Mouse (Mus musculus) retina, embryonic 14.5 days (tissue): ENCODE measurements around the gene Dkkl1.
"Not testable (repeated sequence)": the region's sequence is repeated elsewhere in the genome, so short reads cannot be mapped to it uniquely, and the experiment has no call there.

ENCODE experiments used
- DNase-seq: peaks from one replicate; pipeline ENCODE4 v3.0.0-alpha.2; 2015; ENCODE audit warnings: low spot score

Gene Dkkl1

DNA sequence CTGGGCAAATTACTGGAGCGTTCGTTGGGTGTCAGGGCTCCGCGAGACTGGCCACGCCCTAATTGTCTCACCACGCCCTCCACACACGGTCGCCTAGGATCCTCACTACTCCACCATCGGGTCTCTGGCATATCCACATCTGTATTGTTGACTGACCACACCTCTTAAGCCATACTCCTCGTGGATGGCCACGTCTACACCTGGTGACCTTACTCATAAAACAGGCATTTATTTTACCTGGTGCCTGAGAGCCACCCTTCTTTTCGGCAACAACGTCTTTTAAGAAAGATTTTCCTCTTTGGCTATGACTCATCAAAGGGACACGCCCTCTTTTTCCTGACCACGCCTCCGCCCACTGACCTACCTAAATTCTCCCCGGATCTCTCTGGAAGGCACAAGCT lies at the start of gene Dkkl1:
Gene Dkkl1 (minus strand): TSS at position 297 of the 401 bp plus-strand sequence.
- peak; percentile 35 for DNase-seq

DNA sequence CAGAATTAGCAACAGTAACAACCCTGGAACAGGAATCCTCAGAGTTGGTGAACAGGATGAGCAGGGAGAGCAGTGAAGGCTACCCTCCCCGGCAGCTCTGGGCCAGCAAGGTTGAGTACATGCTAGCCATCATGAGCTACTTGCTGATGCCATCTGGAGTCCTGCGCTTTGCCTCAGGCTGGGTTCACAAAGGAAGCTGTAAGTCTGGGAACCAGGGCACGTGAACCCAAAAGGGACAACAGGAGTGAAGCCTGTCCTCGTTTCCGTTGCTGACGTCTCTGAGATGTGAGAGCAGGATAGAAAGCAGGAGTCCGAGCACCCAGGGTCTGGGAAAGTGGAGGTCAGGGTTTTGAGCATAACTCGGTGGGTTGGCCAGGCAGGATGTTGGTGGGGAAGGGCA lies 47.3 kb upstream of the Dkkl1 start:
- DNase-seq = no peak

DNA sequence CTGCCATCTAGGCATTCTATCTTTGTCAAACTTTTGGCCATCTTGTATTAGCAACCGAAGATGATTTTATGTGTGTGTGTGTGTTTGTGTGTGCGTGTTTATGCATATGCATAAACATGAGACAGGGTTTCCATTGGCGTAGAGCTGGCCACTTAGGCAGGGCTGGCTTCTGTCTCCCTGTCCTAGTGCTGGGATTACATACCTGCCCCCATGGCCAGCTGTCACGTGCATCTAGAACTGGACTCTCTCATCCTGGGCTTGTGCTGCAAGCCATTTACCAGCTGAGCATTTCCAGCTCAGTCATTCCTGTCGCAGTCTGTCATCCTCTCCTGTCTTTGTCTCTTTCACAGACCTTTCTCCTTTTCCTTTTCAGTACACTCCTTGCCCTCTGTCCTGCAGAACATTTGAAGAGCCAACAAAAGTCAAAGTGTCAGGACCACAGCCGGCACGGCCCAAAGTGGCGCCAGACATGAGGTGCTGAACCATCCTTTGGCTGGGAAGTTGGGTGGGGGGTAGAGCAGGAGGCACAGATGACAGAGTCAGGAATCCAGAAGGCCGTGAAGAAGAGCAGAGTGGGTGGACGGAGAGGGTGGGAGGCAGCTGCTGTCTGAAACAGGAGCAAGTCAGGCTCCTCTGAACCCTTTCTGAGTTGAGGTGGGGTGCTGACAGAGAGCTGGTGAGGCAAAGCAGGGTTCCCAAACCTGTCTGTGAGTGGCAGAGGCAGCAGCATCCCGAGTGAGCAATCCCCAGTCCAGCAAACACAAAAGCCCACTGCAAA lies 45.3 kb upstream of the Dkkl1 start:
- DNase-seq = no peak

DNA sequence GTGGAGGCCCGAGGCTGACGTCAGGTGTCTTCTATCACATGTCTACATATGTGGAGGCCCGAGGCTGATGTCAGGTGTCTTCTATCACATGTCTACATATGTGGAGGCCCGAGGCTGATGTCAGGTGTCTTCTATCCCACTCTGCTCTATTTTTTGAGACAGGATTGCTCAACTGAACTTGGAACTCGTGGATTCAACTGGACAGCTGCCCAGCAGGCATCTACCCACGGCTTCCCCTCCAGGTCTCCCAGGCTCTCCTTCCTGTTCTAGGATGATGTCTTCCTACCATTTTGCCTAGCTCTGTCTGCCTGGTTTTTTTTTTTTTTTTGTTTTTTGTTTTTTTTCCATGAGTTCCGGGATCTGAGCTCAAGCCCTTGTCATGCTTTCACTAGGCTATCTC lies 43.9 kb upstream of the Dkkl1 start:
- not testable (repeated sequence) for DNase-seq

DNA sequence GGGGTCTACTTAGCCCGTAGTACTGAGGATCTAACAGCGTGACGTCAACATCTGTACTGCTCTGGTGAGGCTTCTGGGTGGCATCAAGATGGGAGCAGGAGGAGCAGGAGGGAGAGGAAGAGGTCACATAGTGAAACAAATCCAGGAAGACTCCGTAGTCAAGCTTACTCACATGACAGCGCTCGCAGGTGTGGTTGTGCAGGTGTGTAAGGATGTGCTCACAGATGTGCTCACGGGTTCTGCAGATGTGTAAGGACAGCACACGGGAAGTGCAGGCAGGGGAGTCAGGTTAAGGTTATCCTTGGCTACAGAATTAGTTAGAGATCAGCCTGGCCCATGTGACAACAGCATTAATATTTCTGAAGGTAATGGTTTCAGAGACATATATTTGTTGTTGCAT lies 41.9 kb upstream of the Dkkl1 start:
- no peak for DNase-seq

DNA sequence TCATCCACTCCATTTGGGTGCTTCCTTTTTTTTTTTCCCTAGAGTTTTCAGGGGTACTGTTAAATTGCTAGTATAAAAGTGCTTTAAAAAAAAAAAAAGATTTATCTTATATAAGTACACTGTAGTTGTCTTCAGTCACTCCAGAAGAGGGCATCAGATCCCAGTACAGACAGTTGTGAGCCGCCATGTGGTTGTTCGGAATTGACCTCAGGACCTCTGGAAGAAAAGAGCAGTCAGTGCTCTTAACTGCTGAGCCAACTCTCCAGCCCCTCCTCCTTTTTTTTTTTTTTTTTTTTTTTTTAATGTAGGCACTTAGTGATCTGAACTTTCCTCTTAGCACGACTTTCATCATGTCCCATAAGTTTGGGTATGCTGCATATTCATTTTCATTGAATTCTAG lies 35.7 kb upstream of the Dkkl1 start:
- DNase-seq = no peak

DNA sequence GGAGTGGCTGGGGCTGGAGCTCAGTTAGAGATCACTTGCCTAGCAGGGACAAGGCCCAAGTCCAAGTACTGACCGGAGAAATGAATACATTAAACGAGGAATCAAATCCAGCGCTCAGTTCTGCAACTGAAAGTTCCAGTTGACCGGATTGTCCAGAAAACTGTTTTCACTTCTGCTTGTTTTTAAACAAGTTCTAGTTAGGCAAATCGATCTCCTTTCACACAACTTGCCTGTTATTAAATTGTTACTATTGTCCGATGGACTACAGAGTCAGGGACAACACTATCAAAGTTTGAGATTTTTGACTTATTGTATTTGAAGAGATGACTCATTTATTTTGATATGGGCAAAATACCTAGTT lies 29.4 kb upstream of the Dkkl1 start:
- no peak for DNase-seq

DNA sequence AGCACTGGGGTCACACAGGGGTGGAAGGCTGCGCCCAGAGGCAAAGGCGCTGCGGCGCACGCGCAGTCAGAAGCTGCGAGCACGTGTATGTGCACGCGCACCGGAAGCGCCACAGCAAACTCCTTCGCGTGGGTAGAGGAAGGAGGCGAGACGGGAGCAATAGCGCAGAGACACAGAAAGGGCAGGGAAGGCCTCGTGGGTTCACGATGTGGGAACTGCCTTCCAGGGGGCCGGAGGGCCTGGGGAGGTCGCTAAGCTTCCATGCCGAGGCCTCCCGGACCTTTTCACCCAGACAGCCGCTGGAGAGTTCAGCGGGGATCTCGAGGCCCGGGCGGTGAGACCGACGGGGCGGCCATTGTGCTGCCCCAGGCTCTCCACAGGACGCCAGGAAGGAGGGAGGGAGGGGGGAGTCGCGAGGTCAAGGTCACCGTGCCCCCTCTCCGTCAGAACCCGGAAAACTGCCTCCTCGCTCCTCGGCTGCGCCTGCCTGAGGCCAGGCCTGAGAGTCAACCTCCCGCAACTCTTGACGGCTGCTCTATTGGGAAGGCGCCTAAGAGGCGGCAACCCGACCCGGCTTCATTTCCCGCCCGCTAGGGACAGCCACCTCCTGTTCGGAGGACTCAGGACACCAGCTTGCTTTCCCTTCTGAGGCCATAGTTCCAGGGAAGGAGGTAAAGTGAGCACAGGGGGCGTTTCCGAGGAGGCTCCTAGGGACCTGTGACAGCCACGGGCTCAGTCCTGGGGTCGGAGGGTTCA lies 28.9 kb upstream of the Dkkl1 start, which contains the start of gene Slc6a16:
Gene Slc6a16 (plus strand): TSS at position 453 of the 756 bp plus-strand sequence.
- DNase-seq = peak; percentile 67

DNA sequence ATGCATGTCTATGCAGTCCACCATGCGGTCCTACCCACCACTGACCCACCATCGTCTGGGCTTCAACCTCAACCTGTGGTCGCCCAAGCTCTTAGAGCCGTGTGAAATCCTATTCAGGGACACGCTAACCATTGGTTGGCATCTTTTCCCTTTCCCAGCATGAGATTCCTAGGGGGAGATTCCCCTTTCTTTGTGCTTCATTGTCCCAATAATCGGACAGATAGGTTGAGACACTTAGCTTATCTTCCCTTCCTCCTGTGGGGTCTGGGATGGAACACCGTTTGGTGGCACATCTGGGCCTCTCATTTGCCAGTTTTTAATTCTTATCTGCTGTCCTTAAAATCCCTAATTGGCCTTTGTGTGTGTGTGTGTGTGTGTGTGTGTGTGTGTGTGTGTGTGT lies 28.2 kb upstream of the Dkkl1 start:
- no peak for DNase-seq

DNA sequence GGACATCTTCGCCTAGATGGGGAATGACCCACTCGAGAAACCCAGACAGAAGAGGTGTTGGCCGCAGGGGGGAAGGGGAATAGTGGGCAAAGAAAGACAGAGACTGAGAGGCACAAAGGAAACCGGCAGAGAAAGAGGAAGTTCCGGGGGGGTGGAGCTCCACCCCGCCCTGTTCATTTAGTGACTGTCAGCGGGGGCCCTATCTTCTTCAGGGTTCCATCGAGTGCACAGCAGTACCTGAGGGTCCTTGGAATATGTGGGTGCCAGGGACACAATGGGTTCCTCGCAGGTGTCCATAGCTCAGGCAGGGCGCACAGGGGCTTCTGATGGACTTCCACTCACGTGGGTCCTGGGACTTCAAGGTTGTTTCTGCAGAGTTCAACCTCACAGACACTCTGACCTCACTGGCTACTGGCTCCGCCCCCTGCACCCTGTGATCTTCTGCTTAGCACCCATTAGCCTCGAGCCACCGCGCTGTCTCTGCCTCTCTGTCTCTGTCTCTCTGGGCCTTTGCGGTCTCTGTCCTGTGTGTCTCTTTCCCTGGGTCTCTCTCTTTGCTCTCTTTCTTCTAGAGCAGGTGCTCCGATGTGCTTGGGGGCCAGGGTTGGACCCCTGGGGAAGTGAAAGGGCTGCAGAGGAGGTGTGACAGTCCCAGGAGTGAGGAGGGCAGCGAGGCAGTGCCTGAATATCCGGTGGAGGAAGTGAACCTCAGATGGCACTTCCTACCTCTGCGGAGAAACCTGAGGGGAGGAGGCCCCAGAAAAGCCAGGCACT lies 27.0 kb upstream of the Dkkl1 start, which contains the start of gene Cd37:
Gene Cd37 (minus strand): TSS at position 393 of the 774 bp plus-strand sequence.
- no peak for DNase-seq

DNA sequence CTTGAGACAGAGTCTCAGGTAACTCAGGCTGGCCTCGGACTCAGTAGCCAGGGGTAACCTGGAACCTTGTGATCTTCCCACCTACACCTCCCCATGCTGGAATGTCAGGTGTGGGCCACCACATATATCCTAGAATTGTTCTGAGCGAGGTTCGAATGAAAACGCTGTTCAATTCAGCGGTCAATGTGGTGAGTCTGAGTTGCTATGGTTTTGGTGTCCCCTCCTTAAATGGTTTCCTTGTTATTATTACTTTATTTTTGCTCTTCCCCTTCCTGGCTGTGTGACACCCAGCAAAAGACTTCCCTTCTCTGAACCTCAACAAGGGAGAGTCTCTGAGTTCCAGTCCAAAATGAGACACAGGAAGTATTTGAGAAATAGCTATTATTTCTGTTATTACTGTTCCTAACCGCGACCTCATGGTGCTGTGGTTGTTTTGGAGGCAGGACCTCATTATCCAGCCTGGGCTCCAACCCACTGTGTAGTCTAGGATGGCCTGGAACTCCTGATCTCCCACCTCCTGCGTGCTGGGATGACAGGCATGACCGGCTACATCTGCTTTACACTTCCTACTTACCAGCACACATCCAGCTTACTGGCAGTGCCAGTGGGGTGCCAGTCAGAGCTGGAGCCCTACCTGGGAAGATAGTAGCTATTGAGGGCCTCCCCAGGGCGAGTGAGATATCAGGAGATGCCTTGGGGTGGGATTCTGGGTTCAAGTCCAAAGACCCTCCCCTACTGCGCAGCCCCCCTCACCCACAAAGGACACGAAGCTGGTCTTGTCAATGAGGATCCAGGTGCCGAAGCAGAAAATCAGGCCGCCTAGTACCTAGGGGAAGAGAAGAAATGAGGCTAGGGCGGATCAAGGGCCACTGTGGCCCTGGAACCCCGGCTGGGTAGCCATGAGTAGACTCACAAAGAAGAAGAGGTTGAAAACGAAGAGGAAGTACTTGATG lies 26.1 kb upstream of the Dkkl1 start:
- no peak for DNase-seq

DNA sequence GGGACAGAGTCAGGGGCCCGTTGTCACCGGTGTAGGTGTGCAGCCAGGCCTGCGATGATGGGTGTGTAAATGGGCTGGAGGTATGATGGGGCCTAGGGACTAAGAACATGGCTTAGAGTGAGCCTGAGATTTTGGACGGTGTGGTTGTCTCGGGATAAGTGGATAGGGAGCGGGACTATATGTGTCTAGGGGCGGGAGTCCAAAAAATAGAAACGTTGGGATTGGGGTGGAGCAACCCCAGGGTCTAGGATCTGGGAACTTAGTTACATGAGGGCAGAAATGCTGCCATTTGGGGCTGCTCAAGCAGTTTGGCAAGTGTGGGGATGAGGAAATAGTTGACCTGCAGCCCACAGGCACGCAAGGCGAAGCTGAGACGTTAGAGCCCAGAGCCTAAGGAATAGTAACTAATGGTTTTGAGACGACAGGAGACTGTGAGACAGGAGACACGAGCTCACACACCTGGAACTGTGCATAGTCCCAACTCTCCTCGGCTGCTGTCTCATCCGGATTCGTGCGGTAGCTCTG lies 23.8 kb upstream of the Dkkl1 start:
- DNase-seq = no peak

DNA sequence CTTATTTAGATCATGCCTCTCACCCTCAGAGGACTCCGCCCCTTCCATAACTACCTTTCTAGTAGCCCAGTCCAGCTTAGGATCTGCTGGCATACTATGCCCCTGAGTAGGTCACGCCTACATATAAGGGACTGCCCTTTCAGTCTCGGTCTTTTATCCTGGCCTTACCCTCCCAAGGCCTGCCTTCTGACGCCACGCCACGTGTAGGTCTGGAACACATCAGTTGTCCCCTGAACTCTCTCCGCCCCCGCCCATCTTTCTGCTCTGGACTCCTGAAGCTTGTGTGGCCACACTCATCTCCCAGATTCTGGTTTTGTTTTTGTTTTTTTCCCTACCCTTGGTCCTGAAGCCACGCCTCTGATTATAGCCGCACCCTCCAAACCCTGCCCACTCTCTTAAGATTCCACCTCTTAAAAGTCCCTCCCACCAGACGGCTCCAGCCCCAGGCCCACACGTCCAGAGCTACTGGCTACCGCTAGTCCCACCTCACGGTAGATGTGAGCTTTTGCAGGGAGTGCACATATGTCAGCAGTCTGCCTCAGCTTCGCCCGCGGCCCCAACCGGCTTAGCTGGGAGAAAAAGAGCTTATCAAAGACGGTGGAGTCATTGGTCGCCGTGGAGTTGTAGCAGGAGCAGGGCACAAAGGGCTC lies 23.1 kb upstream of the Dkkl1 start:
- peak; percentile 66 for DNase-seq

DNA sequence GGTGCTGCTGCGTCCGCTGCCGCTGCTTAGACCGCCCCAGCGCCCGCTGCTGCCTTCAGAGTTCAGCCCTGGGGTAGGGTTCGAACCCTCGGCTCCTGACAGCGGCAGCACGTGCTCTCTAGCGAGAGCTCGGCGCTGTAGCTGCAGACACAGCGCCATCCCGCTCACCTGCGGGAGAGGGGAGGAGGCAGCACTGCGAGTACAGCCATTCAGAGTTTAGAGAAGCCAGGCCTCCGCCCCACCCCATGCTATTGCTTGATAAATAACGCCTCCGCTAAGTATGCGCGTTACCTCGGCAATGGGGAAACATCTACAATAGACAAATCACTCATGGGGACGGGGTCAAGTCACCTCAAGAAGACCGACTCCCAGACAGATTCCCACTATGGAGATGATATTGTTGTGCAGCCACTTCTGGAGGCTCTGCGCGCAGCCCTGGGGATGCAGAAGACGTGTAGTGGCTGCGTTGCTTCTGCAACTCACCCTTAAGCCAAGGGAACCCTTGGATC lies 22.4 kb upstream of the Dkkl1 start:
- DNase-seq = peak; percentile 17

DNA sequence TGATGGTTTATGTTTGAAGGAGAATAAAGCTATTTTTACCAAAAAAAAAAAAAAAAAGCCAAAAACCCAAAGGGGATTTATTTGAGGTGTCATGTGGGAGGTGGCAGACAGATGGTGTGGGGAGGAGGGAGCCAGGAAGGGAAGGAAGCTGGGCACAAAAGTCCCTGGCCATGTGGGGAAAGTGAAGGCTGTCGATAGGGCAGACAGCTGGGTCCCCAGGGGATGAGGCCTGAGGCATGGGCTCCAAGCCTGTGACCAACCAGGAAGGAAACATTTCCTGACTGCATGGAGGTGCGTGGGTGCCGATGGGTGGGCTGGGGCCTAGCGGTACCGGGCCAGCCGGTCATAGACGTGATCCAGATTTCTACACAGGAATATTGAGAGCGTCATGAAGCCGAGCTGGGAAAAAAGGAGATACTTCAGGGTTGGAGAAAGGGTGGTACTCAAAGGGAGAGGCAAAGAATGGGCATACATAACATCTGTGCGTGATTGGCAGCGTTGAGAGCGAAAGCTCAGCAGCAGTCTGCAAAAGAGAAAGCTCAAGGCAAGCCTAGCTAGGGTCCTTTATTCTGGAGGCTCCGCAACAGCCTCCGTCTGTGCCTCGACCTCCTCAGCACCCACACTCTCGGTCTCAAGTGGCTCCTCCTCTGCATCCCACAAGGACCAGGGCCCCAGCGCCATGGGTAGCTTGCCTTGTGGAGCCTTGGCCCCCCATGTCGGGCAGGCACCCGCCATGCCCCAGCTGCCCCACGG lies 21.8 kb upstream of the Dkkl1 start:
- peak; percentile 46 for DNase-seq

DNA sequence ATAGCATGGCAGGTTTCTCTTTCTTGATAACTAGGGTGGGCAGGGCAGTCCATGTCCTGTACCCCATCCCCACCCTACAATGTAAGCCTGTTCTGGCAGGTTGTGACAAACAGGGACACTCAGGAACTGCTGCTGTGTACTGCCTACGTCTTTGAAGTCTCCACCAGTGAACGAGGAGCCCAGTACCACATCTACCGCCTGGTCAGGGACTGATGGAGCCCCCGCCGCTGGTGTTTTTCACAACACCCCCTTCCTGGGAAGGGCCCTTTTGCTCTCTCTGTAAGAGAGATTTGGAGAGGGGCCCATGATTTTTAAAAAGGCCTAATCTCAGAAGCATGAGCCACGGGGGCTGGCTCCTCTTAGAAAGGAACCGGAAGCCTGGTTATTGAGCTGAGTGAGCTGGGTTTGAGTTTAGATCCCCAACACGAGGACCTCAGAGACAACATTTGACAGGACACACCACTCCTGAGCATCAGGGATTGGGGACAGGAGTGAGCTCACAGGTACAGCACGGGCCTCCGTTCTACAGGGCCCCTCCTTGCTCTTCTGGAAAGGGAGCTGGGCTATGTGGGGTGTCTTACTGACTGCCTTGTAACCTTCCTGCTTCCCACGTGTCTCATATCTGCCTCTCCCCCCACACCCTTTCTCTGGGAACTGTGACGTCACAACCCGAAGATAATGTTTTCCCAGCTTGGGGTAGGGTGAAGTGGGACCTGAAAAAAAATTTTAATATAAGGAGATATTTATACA lies 20.9 kb upstream of the Dkkl1 start:
- DNase-seq = no peak

DNA sequence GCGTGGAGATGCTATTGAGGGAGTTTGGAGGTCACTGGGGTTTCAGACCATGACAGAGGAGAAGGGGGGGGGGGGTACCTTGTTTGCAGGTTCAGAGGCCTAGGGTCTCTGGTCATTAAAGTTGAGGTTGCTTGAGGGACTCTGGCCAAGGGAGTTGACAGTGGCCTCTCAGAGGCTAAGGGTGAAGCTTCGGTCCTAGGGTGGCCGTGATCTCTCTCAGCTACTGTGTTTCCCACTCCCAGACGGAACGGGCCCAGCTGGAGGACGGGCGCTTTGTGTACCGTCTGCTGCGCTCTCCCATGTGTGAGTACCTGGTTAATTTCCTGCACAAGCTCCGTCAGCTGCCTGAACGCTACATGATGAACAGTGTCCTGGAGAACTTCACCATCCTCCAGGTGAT lies 20.0 kb upstream of the Dkkl1 start:
- DNase-seq = no peak

DNA sequence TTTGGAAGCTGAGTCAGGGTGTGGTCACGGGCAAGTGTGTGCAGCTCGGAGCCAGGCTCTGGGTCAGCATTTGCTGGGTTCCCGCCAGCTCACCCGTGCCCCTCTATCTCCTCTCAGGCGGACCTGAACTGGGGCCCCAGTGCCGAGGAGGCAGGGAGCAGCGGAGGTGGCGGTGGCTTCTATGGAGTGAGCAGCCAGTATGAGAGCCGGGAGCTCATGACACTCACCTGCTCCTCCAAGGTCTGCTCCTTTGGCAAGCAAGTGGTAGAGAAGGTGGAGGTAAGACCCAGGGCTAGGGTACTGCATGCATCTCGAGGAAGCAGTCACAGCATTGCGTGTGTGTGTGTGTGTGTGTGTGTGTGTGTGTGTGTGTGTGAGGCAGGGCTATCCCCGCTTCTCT lies 19.2 kb upstream of the Dkkl1 start:
- no peak for DNase-seq
